Mouse (Mus musculus): ENCODE measurements at regions not wholly inside any gene's neighbourhood (a gene's known extent, or its start where the extent isn't known, plus 50 kb on each side); places are given as distances from the start of the nearest gene placed in this dataset.

DNA sequence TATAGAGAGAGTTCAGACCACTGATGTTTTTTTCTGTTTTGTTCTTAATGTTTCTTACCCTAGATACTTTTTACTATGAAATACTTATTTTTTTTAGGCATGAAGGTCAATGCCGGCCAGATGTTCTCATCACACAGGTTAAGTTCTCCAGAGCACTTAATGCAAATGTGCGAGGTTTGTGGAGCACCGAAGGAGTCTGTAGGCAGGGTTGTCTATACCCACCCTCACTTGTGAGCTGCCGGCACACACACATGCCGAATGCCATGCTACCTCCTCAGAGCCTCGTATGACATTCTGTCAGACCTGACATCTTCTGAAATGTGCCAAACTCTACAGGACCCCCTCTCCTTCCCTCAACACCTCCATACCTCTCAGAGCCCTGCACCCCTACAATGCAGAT, 80.5 kb upstream of the Ccn6 start:
- Histone ChIP-seq H3K9me3 (replicated peaks) (no peaks in the 10 kb centered on the region), H3K27me3 (ENCODE audit: insufficient read depth, low read length) (0 out of 2 replicates have a peak, but pooled peaks cover 3% of the 10 kb centered on the region), H3K4me3 (ENCODE audit: low read depth, low read length) (no peak overlapping the region), H3K4me1 (ENCODE audit: insufficient read depth, low read depth, low read length) (peaks cover 24% of the 10 kb centered on the region), H3K36me3 (replicated peaks) (no peaks in the 10 kb centered on the region)
- ATAC-seq (ENCODE audit: extremely low read depth, insufficient number of reproducible peaks, low FRiP score, poor library complexity, severe bottlenecking) (no peak), DNase-seq (ENCODE audit: low spot score) (no peak)
- TF ChIP-seq POLR2AphosphoS5 (IDR thresholded peaks at IDR 0.05; ENCODE audit: insufficient replicate concordance, low read depth, low read length) = no peak
- no peak for TF ChIP-seq GATA2 (IDR thresholded peaks at IDR 0.05; ENCODE audit: borderline replicate concordance, low read depth, low read length)
- no peak for TF ChIP-seq GATA1 (IDR thresholded peaks at IDR 0.05; ENCODE audit: borderline replicate concordance, low read length)
- no peak for TF ChIP-seq TAL1 (conservative IDR thresholded peaks at IDR 0.05; ENCODE audit: low read depth, low read length)
- TF ChIP-seq CTCF (IDR thresholded peaks at IDR 0.05; ENCODE audit: low read depth, low read length) = no peak

DNA sequence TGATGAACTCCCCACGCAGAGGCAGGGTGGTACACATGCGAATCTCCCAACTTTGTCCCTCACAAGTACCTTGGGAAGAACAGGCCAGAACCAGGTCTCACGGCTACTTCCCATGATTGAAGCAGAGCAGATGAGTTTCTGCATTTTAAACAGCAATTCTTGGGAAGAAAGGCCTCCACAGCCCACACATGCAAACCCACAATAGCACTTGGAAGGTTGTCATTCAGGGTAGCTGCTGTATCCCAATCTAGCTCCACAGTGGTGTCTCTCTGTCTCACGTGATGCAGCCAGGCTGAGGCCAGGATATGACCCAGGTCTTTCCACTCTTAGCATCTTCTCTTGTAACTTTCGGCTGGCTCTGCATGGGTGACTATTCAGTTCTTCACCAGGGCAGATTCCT, 78.8 kb upstream of the Ccn6 start:
- DNase-seq (ENCODE audit: low spot score) = no peak
- peaks cover 24% of the 10 kb centered on the region for H3K4me1 ChIP-seq (ENCODE audit: insufficient read depth, low read depth, low read length)
- no peaks in the 10 kb centered on the region for H3K36me3 ChIP-seq (replicated peaks)
- H3K4me3 ChIP-seq (ENCODE audit: low read depth, low read length) = no peak overlapping the region
- H3K27me3 ChIP-seq (ENCODE audit: insufficient read depth, low read length) = 0 out of 2 replicates have a peak, but pooled peaks cover 3% of the 10 kb centered on the region
- H3K9me3 ChIP-seq (replicated peaks) = no peaks in the 10 kb centered on the region
- TF ChIP-seq GATA1 (IDR thresholded peaks at IDR 0.05; ENCODE audit: borderline replicate concordance, low read length) = no peak
- no peak for ATAC-seq (ENCODE audit: extremely low read depth, insufficient number of reproducible peaks, low FRiP score, poor library complexity, severe bottlenecking)

DNA sequence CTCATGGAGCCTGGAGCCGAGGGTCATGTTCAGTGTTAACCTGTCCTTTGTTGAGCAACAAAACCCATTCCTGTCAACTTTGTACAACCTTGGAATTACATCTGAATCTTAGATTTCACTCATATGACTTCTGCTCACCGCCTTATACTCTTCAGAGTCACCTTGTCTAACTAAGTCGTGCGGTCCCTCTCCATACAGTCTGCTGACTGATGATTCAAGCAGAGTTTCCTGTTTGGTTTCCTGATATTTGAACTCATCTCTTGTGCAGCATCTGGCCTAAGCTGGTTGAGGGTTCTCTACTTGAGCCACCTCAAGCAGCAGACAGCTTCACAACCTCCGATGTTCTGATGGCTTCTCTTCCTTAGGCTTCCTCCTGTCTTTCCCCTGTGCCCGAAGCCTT, 78.3 kb upstream of the Ccn6 start:
- no peak for DNase-seq (ENCODE audit: low spot score)
- Histone ChIP-seq H3K36me3 (replicated peaks) (no peaks in the 10 kb centered on the region), H3K4me3 (ENCODE audit: low read depth, low read length) (no peak overlapping the region), H3K4me1 (ENCODE audit: insufficient read depth, low read depth, low read length) (peaks cover 23% of the 10 kb centered on the region), H3K9me3 (replicated peaks) (no peaks in the 10 kb centered on the region), H3K27me3 (ENCODE audit: insufficient read depth, low read length) (0 out of 2 replicates have a peak, but pooled peaks cover 3% of the 10 kb centered on the region)
- no peak for ATAC-seq (ENCODE audit: extremely low read depth, insufficient number of reproducible peaks, low FRiP score, poor library complexity, severe bottlenecking)
- TF ChIP-seq GATA2 (IDR thresholded peaks at IDR 0.05; ENCODE audit: borderline replicate concordance, low read depth, low read length) = no peak
- no peak for TF ChIP-seq CTCF (IDR thresholded peaks at IDR 0.05; ENCODE audit: low read depth, low read length)
- no peak for TF ChIP-seq TAL1 (conservative IDR thresholded peaks at IDR 0.05; ENCODE audit: low read depth, low read length)
- TF ChIP-seq GATA1 (IDR thresholded peaks at IDR 0.05; ENCODE audit: borderline replicate concordance, low read length) = no peak
- no peak for TF ChIP-seq POLR2AphosphoS5 (IDR thresholded peaks at IDR 0.05; ENCODE audit: insufficient replicate concordance, low read depth, low read length)

DNA sequence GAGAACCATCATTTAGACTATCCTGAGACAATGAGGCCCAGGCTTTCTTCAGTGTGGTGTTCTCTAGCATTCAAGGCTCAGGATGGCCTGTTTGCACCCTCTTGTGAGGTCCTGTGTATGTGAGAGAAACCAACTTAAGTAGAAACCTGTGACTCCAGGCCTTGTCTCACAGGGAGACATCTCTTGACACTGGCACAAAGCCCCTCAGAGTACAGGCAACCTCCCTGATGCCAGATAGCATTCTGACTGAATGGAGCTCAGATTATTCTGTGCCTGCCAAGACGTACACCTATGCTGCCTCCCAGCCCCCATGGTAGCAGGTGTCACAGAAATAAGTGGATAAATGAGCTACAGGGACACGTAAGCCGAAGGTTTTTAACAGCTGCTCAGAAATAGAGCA, 77.9 kb upstream of the Ccn6 start:
- Histone ChIP-seq H3K36me3 (replicated peaks) (no peaks in the 10 kb centered on the region), H3K27me3 (ENCODE audit: insufficient read depth, low read length) (0 out of 2 replicates have a peak, but pooled peaks cover 3% of the 10 kb centered on the region), H3K4me3 (ENCODE audit: low read depth, low read length) (no peak overlapping the region), H3K9me3 (replicated peaks) (no peaks in the 10 kb centered on the region), H3K4me1 (ENCODE audit: insufficient read depth, low read depth, low read length) (peaks cover 18% of the 10 kb centered on the region)
- ATAC-seq (ENCODE audit: extremely low read depth, insufficient number of reproducible peaks, low FRiP score, poor library complexity, severe bottlenecking) = no peak
- no peak for DNase-seq (ENCODE audit: low spot score)
- no peak for TF ChIP-seq TAL1 (conservative IDR thresholded peaks at IDR 0.05; ENCODE audit: low read depth, low read length)
- TF ChIP-seq POLR2AphosphoS5 (IDR thresholded peaks at IDR 0.05; ENCODE audit: insufficient replicate concordance, low read depth, low read length) = no peak
- TF ChIP-seq GATA2 (IDR thresholded peaks at IDR 0.05; ENCODE audit: borderline replicate concordance, low read depth, low read length) = no peak
- TF ChIP-seq CTCF (IDR thresholded peaks at IDR 0.05; ENCODE audit: low read depth, low read length) = no peak
- TF ChIP-seq GATA1 (IDR thresholded peaks at IDR 0.05; ENCODE audit: borderline replicate concordance, low read length) = no peak

DNA sequence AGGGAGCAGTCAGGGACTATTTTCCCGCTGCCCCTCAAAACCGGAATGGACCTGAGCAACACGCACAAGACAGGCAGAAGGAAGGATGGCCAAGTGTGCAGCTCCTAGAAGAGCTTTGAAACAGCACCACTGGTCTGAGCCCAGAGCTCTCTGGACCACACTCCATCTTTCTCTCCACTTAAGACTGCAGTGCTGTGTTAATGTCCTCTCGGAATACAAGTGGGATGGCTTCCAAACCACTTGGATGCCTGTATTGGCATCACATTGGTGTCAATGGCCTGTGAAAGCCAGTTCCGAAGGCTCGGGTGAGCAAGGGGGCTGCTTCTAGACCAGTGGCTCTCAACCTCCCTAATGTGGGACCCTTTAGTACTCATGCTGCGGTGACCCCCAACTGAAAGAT, 77.4 kb upstream of the Ccn6 start:
- DNase-seq (ENCODE audit: low spot score) (no peak), ATAC-seq (ENCODE audit: extremely low read depth, insufficient number of reproducible peaks, low FRiP score, poor library complexity, severe bottlenecking) (no peak)
- Histone ChIP-seq H3K27me3 (ENCODE audit: insufficient read depth, low read length) (no peaks in the 10 kb centered on the region), H3K36me3 (replicated peaks) (no peaks in the 10 kb centered on the region), H3K9me3 (replicated peaks) (no peaks in the 10 kb centered on the region), H3K4me3 (ENCODE audit: low read depth, low read length) (no peak overlapping the region), H3K4me1 (ENCODE audit: insufficient read depth, low read depth, low read length) (peaks cover 18% of the 10 kb centered on the region)
- TF ChIP-seq POLR2AphosphoS5 (IDR thresholded peaks at IDR 0.05; ENCODE audit: insufficient replicate concordance, low read depth, low read length) (no peak), TAL1 (conservative IDR thresholded peaks at IDR 0.05; ENCODE audit: low read depth, low read length) (no peak), GATA1 (IDR thresholded peaks at IDR 0.05; ENCODE audit: borderline replicate concordance, low read length) (no peak), CTCF (IDR thresholded peaks at IDR 0.05; ENCODE audit: low read depth, low read length) (no peak), GATA2 (IDR thresholded peaks at IDR 0.05; ENCODE audit: borderline replicate concordance, low read depth, low read length) (no peak)

DNA sequence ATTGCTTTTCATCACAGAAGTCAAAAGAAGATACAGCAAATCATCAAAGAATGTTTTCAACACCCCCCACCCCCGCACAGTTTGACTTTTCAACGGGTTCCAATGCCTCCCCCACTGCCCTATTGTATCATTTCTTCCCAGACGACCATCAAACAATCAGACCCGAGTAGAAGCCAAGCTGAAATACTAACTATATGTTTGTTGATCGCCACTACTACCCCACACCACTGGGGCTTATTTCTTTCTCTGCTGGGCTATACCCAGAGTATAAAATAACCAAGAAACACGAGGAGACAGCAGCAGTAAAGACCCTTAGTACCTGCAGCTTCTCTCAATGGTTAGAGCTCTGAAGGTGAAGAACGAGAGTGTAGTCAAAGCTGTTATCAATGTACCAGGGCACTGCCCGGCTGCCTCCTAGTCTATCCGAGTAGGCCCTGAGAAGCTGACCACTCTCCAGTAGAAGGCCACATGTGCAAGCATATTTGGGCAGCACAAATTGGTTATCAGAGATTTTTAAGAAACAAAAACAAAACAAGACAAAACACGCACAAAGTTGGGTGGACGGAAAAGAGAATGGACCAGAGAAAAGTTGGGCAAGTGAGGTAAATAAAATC, 76.7 kb upstream of the Ccn6 start:
- TF ChIP-seq GATA1 (IDR thresholded peaks at IDR 0.05; ENCODE audit: borderline replicate concordance, low read length) = no peak
- ATAC-seq (ENCODE audit: extremely low read depth, insufficient number of reproducible peaks, low FRiP score, poor library complexity, severe bottlenecking) = no peak
- H3K4me3 ChIP-seq (ENCODE audit: low read depth, low read length) = no peak overlapping the region; the same call in 1 of the 2 replicates
- no peaks in the 10 kb centered on the region for H3K9me3 ChIP-seq (replicated peaks)
- no peaks in the 10 kb centered on the region for H3K27me3 ChIP-seq (ENCODE audit: insufficient read depth, low read length)
- no peak for DNase-seq (ENCODE audit: low spot score)
- peaks cover 18% of the 10 kb centered on the region for H3K4me1 ChIP-seq (ENCODE audit: insufficient read depth, low read depth, low read length)
- no peaks in the 10 kb centered on the region for H3K36me3 ChIP-seq (replicated peaks)
